Mouse (Mus musculus) heart, postnatal 0 days (tissue): ENCODE measurements around the gene Pgk1.

Experiments used
- CTCF ChIP-seq: IDR thresholded peaks from 2 replicates; pipeline ENCODE4 v1.5.1; 2016; ENCODE audit warnings: antibody characterized with exemption, control low read depth, low read depth
- EP300 ChIP-seq: IDR thresholded peaks from 2 replicates; pipeline ENCODE4 v1.6.1; 2016; ENCODE audit warnings: antibody characterized with exemption, low read depth

- TF ChIP-seq CTCF (no peak), EP300 (no peak)
Measured at GRCm38 (mm10) chrX:106139309-106140070, 47.4 kb upstream of the Pgk1 start.
